Mouse (Mus musculus): ENCODE results near the gene Kcnh5. TPM values are rescaled to one million over a fixed set of nuclear protein-coding genes. Genes with fewer than 3 reads are reported as not detected.

The Kcnh5 gene
- polyA plus RNA-seq, 1 experiment from 2014 or later: not detected

- 78% methylated on average over 6 of the region's 6 CpGs for WGBS (ENCODE audit: insufficient replicate concordance)
- no peak for ATAC-seq
Measured at GRCm38 (mm10) chr12:74881344-74881743, 295.8 kb downstream of the Kcnh5 start.

DNA sequence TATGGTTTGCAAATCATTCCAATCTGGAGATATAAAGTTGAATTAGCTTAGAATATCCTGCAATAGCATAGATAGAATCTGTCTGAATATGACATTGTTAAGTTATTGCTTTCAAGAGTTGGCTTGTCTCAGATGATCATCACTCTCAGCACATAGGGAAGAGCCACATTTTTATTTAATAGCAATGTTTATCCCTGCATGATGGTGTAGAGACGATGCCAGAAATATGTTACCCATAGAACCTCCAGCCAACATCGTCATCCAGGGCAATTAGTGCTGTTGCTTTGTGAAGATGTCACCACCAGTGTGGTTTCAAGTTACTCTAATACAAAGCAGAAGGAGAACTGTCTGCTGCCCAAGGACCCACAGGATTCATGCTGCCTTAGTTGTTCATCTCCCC is 321.5 kb downstream of the Kcnh5 start:
- 71% methylated on average over 2 of the region's 2 CpGs for WGBS (ENCODE audit: insufficient replicate concordance)
- no peak for DNase-seq
- no peaks in the 10 kb centered on the region for H3K27me3 ChIP-seq (ENCODE audit: insufficient read depth, low read length)

More at GRCm38 (mm10) chr12:74881344-74881743, 295.8 kb downstream of the Kcnh5 start:
- no peaks in the 10 kb centered on the region for H3K9me3 ChIP-seq (ENCODE audit: low read length)
- H3K4me1 ChIP-seq (ENCODE audit: insufficient read depth): no peaks in the 10 kb centered on the region
- no peaks in the 10 kb centered on the region for H3K36me3 ChIP-seq (replicated peaks; ENCODE audit: insufficient read depth, low read length)
- H3K27ac ChIP-seq (ENCODE audit: low read depth): no peak overlapping the region
- no peak for TF ChIP-seq EP300 (IDR thresholded peaks at IDR 0.05; ENCODE audit: low read depth)
- TF ChIP-seq CTCF (IDR thresholded peaks at IDR 0.05; ENCODE audit: low read depth): no peak
- H3K4me2 ChIP-seq (ENCODE audit: low read depth, low read length): no peak overlapping the region
- no peak overlapping the region for H3K9ac ChIP-seq (replicated peaks)
- no peak overlapping the region for H3K4me3 ChIP-seq (ENCODE audit: low read depth, low read length)
- no peaks in the 10 kb centered on the region for H3K27me3 ChIP-seq (ENCODE audit: insufficient read depth, low read length)
- DNase-seq: no peak

DNA sequence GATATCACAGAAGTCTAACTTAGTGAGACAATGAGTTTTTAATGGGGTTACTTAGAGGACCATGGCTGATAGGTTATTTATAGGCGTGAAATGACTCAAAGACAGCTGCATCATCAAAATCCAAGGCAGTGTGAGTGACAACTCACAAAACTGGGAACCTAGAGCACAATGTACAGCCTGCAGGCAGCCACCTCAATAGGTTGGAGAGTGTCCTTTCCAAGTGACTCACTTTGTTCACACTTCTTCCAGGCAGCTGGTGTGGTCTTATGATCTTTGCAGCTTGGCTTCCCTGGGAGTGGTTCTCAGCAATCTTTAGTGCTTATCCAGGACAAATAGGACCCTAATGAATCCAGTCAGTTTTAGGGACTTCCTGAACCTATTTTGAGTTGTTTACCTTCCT is 322.9 kb downstream of the Kcnh5 start:
- Histone ChIP-seq H3K9me3 (ENCODE audit: low read length) (no peaks in the 10 kb centered on the region), H3K9ac (replicated peaks) (no peak overlapping the region), H3K4me1 (ENCODE audit: insufficient read depth) (no peaks in the 10 kb centered on the region), H3K4me2 (ENCODE audit: low read depth, low read length) (no peak overlapping the region), H3K36me3 (replicated peaks; ENCODE audit: insufficient read depth, low read length) (no peaks in the 10 kb centered on the region), H3K4me3 (ENCODE audit: low read depth, low read length) (no peak overlapping the region), H3K27me3 (ENCODE audit: insufficient read depth, low read length) (no peaks in the 10 kb centered on the region), H3K27ac (ENCODE audit: low read depth) (no peak overlapping the region)
- no peak for ATAC-seq
- no peak for DNase-seq
- WGBS (ENCODE audit: insufficient replicate concordance): 36% methylated on average over 1 of the region's 1 CpGs
- TF ChIP-seq EP300 (IDR thresholded peaks at IDR 0.05; ENCODE audit: low read depth) (no peak), CTCF (IDR thresholded peaks at IDR 0.05; ENCODE audit: low read depth) (no peak)

More for the DNA sequence above, 321.5 kb downstream of the Kcnh5 start:
- no peak for ATAC-seq
- TF ChIP-seq EP300 (IDR thresholded peaks at IDR 0.05; ENCODE audit: low read depth) (no peak), CTCF (IDR thresholded peaks at IDR 0.05; ENCODE audit: low read depth) (no peak)
- Histone ChIP-seq H3K9ac (replicated peaks) (no peak overlapping the region), H3K4me3 (ENCODE audit: low read depth, low read length) (no peak overlapping the region), H3K4me1 (ENCODE audit: insufficient read depth) (no peaks in the 10 kb centered on the region), H3K27ac (ENCODE audit: low read depth) (no peak overlapping the region), H3K4me2 (ENCODE audit: low read depth, low read length) (no peak overlapping the region), H3K36me3 (replicated peaks; ENCODE audit: insufficient read depth, low read length) (no peaks in the 10 kb centered on the region), H3K9me3 (ENCODE audit: low read length) (no peaks in the 10 kb centered on the region)

GRCm38 (mm10) chr12:74850323-74850722 is 326.8 kb downstream of the Kcnh5 start:
- H3K9me3 ChIP-seq (ENCODE audit: low read length): no peaks in the 10 kb centered on the region
- no peak for TF ChIP-seq EP300 (IDR thresholded peaks at IDR 0.05; ENCODE audit: low read depth)
- no peak for TF ChIP-seq CTCF (IDR thresholded peaks at IDR 0.05; ENCODE audit: low read depth)
- WGBS (ENCODE audit: insufficient replicate concordance): 53% methylated on average over 2 of the region's 2 CpGs
- DNase-seq (no peak), ATAC-seq (no peak)
- H3K4me2 ChIP-seq (ENCODE audit: low read depth, low read length): no peak overlapping the region
- no peaks in the 10 kb centered on the region for H3K27me3 ChIP-seq (ENCODE audit: insufficient read depth, low read length)
- no peak overlapping the region for H3K9ac ChIP-seq (replicated peaks)
- H3K27ac ChIP-seq (ENCODE audit: low read depth): no peak overlapping the region
- no peak overlapping the region for H3K4me3 ChIP-seq (ENCODE audit: low read depth, low read length)
- H3K4me1 ChIP-seq (ENCODE audit: insufficient read depth): no peaks in the 10 kb centered on the region
- no peaks in the 10 kb centered on the region for H3K36me3 ChIP-seq (replicated peaks; ENCODE audit: insufficient read depth, low read length)

- Histone ChIP-seq H3K9me3 (ENCODE audit: low read length) (no peaks in the 10 kb centered on the region), H3K4me3 (ENCODE audit: low read depth, low read length) (no peak overlapping the region), H3K4me1 (ENCODE audit: insufficient read depth) (no peaks in the 10 kb centered on the region), H3K36me3 (replicated peaks; ENCODE audit: insufficient read depth, low read length) (no peaks in the 10 kb centered on the region), H3K4me2 (ENCODE audit: low read depth, low read length) (no peak overlapping the region), H3K9ac (replicated peaks) (no peak overlapping the region), H3K27ac (ENCODE audit: low read depth) (no peak overlapping the region), H3K27me3 (ENCODE audit: insufficient read depth, low read length) (no peaks in the 10 kb centered on the region)
- DNase-seq: no peak
- 78% methylated on average over 4 of the region's 4 CpGs for WGBS (ENCODE audit: insufficient replicate concordance)
- no peak for ATAC-seq
- TF ChIP-seq EP300 (IDR thresholded peaks at IDR 0.05; ENCODE audit: low read depth) (no peak), CTCF (IDR thresholded peaks at IDR 0.05; ENCODE audit: low read depth) (no peak)
Measured at GRCm38 (mm10) chr12:74849912-74850311, 327.2 kb downstream of the Kcnh5 start.

DNA sequence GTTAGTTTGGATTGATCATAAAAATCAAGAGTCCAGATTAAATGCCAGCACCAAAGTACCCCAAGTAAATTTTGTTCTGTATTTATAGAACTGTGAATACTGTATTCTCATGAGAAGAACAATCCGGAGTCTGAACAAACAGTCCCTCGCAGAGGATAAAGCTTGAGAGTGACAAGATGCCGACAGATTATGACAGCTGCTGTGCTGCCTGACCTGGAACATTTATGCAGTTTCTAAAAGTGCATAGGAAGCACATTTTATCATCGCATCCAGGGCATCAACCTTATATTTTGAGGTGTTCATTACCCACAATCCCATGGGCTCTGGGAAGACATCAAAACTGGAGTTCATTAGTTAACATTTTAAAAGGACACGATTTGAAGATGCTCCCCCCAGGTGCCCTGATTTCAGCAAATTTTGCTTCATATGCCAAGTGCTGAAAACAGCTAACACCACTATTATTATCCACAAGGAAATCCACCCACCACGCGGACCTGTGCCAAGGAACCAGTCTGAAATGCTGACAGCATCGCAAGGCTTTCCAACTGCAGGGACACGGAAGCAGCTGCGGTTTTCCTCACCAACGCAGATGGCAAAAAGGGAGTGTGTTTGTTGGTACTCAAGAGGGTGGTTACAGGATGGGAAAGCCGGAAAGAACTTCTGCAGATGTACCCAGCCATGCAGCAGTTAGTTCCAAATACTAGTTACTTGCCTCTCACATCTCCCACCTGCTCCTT is 328.4 kb downstream of the Kcnh5 start:
- no peak for TF ChIP-seq EP300 (IDR thresholded peaks at IDR 0.05; ENCODE audit: low read depth)
- TF ChIP-seq CTCF (IDR thresholded peaks at IDR 0.05; ENCODE audit: low read depth): no peak
- Histone ChIP-seq H3K27ac (ENCODE audit: low read depth) (no peak overlapping the region), H3K9me3 (ENCODE audit: low read length) (no peaks in the 10 kb centered on the region), H3K4me1 (ENCODE audit: insufficient read depth) (no peaks in the 10 kb centered on the region), H3K4me2 (ENCODE audit: low read depth, low read length) (no peak overlapping the region), H3K27me3 (ENCODE audit: insufficient read depth, low read length) (no peaks in the 10 kb centered on the region), H3K9ac (replicated peaks) (no peak overlapping the region), H3K36me3 (replicated peaks; ENCODE audit: insufficient read depth, low read length) (no peaks in the 10 kb centered on the region), H3K4me3 (ENCODE audit: low read depth, low read length) (no peak overlapping the region)
- DNase-seq (no peak), ATAC-seq (no peak)
- 79% methylated on average over 12 of the region's 12 CpGs for WGBS (ENCODE audit: insufficient replicate concordance)

Other genes starting within 250 kb of the Kcnh5 start
- 6.8 and 7.2 TPM in 2 replicates for gene Rhoj, start 131.0 kb upstream of the Kcnh5 start, polyA plus RNA-seq (2015; fragmentation: Nextera tagmentation; extraction: Ambion mirVana)
- not detected in 2 replicates for gene Gphb5, start 239.4 kb upstream of the Kcnh5 start, polyA plus RNA-seq (2015; fragmentation: Nextera tagmentation; extraction: Ambion mirVana)